Mouse (Mus musculus) 3134 (cell line): ENCODE measurements at regions not wholly inside any gene's neighbourhood (a gene's known extent, or its start where the extent isn't known, plus 50 kb on each side); places are given as distances from the start of the nearest gene placed in this dataset.
A peak's percentile ranks its signal among the peaks of the same experiment; 100 is the strongest.
"Not testable (repeated sequence)": the region's sequence is repeated elsewhere in the genome, so short reads cannot be mapped to it uniquely, and the experiment has no call there.

Source experiments
- DNase-seq: peaks from one replicate; pipeline ENCODE4 v3.0.0-alpha.2; 2011; ENCODE audit warnings: low spot score; ENCODE audit not compliant: insufficient read length; ENCODE audit errors: extremely low read depth

DNA sequence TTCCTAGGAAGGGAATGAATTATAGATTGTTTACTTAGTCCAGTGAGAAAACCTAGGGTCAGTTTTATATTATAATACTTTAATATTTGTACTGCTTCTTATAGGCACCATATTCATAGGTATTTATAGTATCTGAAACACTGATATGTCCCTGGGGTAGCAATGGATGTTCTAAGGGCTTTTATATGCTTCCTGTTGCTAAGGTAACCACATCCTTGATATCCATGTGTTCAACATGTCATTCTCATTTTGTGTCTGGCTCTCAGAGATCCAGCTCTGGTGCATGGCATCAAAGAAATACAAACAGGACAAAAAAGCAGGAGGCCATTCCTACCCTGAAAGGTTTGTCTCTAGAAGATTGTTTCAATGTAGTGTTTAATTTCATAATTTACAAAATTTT, 738.2 kb upstream of the Mms22l start:
- DNase-seq = no peak

DNA sequence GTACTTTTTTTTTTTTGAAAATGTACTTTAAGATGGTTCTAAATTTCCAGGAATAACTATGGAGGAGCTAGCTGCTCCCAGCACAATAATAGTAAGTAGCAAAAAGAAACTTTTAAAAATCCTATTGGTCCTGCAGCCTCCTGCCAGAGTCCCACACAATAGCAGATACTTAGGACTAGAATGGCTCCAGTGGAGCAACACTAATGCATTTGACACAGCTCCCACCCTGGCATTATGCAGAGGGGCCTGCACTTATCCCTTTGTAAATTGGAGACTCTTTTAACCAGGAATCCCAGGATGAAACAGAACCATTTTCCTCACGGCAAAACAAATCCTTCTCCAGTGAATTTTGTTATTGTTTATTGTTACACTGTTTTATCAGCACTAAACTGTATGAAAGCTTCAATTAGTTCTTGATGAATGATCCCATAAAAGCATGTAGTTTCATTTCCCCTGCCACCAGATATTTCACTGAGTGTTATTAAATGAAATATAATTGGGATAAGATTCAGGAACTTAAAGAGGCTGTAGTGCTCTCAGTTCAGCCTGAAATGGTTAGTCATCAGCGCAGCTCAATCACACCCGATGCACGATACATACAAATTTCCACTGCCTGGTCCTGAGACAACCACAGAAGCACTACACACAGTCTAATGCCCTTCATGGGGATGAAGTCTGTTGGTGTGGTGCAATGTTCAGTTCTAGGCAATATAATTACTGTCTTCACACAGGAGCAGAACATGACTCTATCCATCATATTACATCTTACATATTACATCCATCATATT, 708.6 kb upstream of the Mms22l start:
- no peak for DNase-seq

DNA sequence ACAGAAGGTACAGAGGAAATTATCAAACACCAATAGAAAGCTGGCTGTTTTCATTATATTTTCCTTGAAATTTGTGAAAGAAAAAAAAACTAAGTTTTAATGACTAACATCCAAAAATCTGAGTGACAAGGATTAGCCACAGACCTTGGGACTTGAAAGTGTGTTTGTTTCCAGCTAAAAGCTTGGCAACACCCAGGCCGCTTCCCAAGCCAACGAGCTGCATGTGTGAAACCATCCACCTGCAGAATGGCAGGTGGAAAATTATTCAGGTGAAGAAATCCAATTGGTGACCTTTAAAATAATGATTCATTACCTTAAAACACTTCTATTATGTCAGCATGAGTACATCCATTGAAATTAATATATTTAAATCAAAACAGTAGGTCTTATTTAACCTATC, 672.7 kb upstream of the Mms22l start:
- DNase-seq = no peak

DNA sequence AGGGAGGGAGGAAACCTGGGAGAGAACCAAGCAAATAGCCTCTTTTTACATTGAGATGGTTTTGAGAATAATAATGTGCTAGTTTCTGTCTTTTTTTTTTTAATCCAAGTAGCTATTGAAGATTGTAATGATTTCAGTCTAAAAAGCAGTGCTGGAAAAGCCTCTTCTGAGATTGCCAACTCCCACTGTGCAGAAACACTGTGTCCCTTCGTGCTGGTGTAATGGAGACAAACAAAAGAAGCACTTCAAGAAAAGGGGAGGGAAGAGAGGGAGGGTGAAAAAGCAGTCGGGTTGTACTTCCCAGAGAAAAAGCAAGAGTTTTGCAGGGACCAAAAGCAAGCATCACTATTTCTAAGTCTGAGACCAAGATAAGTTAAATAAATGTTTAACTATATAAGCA, 669.4 kb upstream of the Mms22l start:
- no peak for DNase-seq

DNA sequence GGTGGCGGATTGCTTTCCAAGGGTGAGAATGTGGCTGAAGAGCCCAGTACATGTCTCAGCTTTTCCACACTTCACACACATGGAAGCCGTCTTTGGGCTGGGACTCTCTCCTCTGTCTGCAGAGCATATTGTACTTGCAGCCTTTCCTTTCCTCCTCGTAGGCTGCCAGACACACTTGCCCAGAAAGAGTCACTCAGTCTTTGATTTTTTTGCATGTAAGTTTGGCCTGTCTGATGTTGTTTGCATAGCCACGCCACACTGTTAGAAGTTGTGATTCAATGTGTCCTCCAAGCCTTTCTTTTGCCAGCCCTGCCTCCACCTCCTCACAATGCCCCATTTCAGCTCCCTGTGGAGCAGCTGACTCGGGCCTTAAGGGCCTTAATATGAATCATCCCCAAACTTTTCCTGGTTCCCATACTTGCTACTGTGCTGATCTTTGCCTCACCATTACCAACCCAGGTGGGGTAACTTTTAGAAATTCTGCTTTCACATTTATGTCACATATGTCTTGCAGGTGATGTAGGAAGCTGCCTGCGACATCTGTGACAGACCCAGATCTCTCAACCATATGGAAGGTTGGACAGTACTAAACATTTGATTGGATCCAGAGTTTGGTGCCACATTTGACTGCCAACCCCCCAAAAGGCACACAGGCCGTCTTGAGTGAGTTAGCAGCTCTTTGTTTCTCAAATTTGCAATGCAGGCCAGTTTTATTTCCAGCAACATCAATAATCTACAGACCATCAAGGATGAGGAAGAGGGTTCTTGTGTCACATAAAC, 663.7 kb upstream of the Mms22l start:
- DNase-seq = no peak

DNA sequence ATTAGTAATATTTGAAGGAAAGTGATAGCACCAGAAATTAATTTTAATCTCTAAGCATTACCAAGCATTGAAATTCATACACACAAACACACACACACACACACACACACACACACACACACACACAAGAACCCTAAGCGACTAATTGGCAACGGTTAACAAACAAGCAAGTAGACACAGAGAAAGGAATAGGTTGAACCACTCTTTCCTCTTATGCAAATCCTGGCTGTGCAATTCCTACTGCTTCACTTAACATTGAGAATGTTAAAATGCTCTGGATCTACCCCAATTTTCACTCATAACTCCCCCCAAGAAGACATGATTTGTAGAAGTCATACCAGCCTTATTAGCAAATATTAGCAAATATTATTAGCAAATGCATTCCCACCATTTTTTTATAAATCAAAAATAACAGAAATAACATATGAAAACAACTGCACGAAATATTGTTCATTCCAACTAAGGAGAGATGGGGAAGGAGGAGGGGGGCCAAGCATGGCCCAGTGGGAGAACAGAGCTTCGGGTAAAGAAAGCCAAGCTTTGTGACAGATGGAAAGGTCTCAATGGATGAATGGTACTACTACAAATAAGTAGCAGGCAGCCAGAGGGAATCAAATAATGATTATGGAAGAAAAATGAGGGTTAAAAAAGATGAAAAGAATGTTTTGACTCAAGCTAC, 652.5 kb upstream of the Mms22l start:
- no peak for DNase-seq

DNA sequence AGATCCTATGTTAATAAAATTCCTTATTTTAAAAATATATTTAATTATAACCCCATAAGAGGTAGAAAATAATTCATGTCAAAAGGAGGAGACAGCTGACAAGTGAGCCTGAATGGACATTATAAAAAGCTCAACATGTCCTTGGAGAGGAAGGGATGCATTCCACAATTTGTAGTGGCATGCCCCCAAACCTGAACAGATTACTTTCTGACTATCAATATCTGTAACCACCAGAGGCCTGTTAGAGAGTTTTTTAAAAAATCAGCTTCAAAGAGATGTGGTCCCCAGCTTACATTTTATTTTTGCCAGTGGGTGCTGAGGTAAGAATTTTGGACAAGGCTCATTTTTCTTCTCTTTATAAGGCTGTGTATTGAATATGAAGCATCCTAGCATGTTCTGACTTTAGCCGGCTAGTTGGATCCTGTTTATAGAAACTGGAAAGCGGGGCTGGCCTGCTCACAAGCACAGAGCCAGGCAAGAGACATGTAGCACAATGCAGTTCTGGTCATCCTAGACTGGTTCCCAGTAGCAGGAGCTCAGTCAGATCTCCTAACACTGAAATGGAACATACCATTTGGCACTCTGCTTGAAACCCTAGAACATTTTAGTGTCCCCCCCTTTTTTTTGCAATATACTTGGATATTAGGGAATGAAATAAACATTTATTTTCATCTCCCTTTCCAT, 651.8 kb upstream of the Mms22l start:
- DNase-seq = no peak

DNA sequence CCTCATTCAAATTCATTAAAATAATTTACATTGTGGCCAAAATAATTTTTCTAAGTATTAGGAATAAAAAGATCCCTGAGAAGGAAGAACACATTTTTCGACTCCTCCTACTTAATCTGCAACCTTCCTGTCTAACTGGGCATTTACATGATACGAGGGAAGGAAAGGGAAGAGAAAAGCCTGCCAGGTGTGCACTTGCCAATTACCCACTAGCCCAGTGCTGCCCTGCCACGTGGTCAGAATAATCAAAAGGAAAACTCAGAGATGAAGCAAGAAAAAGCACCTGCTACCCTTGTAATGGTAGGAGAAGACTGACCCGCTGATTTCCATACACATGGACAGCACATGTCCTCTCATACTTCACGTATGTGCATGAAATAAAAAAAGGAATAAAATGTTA, 651.0 kb upstream of the Mms22l start:
- no peak for DNase-seq

DNA sequence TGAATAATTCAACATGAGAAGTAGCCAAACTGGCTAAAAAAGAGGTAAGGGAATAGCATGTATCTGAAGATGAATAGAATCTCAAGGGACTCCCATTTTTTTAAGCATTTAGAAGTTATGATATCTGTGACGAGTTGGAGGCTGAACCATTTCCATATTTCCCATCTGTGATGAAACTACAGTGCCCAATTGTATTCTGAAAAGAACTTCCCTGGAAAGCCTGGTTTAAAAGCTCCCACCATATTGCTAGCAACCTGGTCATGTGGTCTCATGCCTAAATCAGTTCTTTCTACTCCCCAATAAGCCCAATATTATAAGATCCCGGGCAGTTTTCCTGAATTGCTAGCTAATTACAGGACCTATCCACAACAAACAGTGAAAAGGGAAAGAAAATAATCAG, 645.6 kb upstream of the Mms22l start:
- no peak for DNase-seq

DNA sequence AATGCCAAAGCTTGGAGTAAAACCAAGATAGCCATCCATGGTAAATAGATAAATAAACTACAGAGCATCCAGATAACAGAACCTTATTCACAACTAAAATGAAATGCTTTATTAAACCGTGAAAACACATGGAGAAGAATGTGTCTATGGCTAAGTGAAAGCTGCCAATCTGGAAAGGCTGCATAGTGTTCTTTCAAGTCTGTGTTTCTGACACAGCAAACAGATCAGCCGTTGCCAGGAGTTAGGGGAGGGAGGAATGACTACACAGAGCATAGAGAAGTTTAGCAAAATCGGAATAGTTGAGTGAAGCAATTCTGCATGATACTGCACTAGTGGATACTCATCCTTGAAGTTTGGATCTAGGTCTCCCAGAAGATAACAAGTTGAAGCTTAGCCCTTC, 633.8 kb upstream of the Mms22l start:
- DNase-seq = no peak

DNA sequence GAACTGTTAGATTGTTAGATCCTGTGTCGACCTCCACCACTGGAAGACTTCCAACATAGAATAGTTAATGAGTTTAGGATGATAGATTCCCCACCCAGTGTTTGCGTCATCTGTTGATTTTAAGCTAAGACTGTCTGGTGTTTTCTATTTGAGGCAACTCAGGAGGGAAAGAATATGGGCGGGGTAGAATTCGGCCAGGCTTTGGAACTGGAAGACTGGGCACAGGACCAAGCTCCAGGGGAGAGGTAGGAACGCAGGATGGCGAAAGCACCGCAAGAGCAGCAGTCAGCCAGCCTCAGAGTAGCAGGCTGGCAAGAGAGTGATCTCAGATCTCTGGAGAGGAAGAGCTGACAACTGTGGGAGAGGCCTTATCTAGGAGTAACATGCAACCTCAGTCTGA, 616.2 kb upstream of the Mms22l start:
- DNase-seq = peak; percentile 7

DNA sequence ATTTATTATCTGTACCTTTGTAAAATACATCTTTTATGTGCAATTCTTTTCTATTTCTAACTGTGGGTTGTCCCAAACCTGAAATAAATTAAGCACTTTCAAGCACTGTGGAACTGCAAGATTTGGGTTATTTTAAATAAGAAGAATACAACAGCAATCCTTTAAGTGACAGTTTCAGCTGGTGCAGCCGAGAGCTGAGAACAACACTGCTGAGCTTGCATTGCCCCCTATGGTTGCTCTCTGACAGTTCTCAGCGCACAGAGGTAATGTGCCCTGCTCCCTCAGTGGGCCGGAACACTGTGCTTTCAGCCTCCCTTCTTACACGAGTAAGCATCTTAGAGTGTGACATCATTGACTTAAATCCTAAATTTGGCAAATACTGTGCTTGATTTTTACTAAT, 582.9 kb upstream of the Mms22l start:
- DNase-seq = no peak

DNA sequence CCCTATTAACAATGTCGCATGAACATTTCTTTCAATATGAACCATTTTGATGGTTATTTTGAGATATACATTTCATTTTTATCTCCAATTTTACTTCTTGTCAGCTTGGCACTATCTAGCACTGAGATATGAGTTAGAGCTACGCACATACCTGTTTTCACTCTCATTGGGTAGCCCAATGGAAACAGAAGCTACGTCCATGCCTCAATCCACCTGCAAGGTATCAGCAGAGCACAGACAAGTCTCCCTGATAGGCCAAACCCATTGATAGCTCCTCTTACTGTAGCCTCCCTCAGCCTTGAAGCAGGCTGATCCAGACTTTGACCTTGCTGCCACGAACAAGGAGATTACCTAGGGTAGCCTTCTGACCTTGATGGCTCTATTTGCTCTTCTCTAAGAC, 582.4 kb upstream of the Mms22l start:
- no peak for DNase-seq

DNA sequence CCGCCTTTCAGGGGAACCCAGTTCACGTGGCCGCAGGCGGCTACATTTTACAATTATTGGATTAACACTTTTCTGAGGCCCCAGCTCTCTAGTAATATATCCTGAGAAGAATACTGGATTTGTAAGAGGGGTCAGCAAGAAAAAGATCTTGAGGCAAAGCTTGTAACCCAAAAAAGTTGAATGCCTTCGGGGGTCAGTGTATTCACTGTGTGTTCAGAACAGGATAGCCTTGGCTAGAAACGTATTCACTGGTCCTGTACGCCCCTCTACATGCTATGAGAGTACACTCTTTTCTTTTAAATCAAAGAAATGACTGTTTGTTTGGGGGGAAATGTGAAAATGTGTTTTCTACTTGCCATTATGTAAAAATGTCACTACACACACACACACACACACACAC, 581.8 kb upstream of the Mms22l start:
- DNase-seq = no peak

DNA sequence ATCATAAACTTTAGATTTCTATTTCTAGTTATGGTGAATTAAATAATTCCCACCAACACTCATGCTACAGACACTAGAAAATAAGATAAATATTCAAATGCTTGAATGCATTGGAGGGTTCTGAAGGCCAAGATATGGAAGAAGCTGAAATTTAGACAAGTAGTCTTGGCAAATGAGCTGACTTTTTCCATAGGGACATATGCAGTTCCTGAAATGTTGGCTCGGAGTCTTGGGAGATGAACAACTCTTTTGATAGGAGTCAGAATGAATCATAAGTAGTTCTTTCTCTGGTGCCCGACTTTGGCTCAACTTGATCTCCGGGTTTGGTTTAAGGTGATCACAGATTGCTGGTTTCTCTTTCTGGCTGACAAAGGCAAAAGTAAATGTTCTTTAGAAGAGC, 574.7 kb upstream of the Mms22l start:
- DNase-seq = no peak

DNA sequence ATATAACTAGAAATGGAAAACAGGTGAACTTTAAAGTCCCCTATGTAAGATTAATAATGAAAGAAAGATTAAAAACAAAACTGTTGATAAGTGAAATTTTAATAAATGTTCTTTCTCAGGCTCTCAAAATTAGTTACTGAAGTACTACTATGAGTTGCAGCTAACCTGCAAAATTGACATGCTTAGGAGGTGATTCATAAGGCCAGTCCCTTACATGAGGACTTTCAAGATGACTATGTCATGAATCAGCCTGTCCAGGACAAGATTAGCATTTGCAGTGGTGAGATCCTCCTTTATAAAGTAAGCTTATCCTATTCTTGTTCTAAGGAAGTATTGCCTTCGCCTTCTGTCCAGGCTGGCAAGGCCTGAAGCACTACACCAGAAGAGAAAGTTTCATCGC, 542.1 kb upstream of the Mms22l start:
- DNase-seq = peak; percentile 58

DNA sequence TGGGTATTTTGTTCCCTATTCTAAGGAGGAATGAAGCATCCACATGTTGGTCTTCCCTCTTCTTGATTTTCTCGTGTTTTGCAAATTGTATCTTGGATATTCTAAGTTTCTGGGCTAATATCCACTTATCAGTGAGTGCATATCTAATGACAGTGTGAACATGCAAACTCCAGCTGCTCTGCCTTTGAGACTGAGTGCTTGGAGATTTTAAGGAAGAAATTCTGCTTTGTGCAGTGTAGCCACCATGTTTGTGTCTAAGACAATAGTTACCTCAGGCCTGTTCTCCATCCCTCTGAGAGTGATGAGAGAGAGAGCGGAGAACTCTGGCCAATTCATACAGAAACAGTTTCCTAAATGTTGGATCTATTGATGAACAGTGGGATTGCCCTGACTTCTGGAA, 514.1 kb upstream of the Mms22l start:
- not testable (repeated sequence) for DNase-seq

DNA sequence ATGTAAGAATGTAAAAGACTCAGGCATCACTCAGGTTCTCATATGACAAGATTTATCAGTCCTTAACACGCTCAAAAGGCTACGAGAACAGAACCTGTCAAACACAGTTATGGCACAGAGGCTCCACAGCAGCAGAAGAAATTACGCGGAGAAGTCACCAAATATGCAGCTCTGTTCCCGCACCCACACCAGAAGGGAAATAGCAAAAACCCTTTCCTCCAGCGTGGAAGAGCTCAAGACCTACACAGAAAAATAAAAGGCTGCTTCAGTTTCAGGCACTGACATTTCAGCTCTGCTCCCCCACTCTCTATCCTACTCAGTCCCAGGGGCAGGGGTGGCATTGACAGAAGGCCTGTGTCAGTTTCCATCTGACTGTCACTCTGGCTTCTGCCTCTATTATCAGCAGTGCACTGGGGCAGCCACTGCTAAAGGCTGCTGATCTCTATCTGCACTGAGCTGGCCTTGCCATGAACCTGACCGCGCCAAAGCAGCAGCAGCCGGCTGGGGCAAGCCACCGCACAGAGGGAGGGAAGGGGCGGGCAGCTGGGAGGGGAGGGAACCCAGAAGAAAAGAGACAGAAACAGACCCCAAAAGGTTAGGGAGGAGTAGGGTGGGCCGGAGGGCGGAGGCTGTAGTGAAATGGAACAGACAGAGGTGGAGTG, 513.3 kb upstream of the Mms22l start:
- DNase-seq = peak; percentile 3

DNA sequence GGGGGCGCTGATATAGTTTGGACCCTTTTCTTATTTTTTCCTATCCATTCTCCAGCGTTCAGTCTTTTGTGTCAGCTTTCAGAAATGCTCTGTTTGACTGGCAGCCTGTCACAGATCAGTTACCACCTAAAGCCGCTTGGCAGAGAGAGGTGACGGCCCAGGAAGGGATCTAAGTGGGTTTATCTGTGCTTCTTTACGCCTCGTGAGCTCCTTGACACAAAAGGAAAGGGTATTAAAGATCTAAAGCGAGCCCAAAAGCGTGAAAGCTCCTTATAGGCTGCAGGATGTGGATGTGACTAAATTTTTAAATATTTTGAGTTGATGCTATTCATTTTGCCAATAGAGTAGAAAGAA, 512.8 kb upstream of the Mms22l start:
- no peak for DNase-seq

DNA sequence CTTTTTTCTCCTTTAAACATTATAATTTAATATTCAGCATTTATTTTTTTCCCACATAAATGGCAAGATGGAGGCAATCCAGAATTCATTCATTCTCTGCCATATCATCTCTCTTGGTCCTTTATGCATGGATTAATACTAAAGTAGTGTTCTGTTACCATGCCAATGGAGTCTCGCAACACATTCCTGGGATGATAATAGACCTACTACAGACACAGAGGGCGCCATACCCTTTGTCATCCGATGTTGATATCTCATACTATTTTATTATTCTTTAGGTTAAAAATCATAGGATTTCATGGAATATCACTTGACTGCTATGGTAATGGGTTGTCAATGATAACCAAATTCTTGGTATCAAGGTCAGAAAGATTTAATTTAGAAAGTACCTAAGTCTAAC, 512.2 kb upstream of the Mms22l start:
- no peak for DNase-seq

DNA sequence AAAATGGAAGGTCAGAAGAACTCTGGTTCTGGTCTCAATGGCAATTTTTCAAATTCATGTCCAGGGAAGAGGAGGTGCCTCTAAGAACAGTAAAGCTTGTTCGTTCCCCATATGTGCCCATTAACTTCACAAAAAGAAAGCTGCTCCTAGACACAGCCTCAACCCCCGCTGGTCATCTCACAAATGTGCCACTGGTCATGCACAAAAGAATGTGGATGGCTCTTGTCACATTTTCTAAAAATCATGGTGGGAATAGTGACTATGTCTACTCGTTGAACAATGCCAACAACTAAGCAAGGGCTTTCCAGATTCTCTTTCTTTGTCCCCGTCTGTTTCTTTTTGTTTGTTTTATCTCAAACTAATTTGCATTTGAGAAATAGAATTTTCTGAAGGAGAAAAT, 510.3 kb upstream of the Mms22l start:
- no peak for DNase-seq
